19 mouse cellular contexts compared by ENCODE assay signal in the genomic region with DNA sequence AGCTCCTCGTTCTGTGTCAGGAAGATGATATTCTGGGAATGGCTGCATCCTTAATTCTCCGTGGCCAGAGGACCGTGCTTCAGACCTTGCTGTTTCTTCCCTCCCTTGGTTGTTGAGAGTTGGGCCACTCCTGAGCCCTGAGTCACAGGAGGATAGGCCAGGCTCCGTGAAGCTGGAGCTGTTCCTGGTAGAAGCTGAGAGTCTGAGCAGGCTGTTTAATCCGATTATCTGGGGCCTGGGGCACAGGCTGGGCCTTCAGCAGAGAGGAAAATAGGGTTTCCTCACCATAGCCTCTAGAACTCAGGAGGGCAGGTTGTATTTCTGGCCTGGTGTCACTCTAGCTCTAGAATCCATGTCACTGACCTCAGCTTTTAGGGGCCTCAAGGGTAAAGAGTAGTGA. TPM values are rescaled to one million over a fixed set of nuclear protein-coding genes. Genes with fewer than 3 reads are reported as not detected.
A peak's percentile ranks its signal among the peaks of the same experiment; 100 is the strongest.
DNase-seq lines count a peak whose midpoint lies in the region; ATAC-seq and TF ChIP-seq lines count a peak whose summit lies in the region.
"Had no signal": no experiment of that assay in that cellular context is flagged by ENCODE, and none has a peak within 500 bp of the region (broad histone marks: within the 10 kb centered on the region; RNA-seq: fewer than 3 reads in every experiment).

No protein-coding gene starts in this region.

- intact Hi-C loops in left cerebral cortex, postnatal 25 days (cut with DNase I): no loop called here

- H3K36me3 ChIP-seq in hindbrain, embryonic 10.5 days: peaks cover 98% of the 10 kb centered on the region
- peaks cover 49% of the 10 kb centered on the region for H3K36me3 ChIP-seq in hindbrain, embryonic 16.5 days (ENCODE audit: control insufficient read depth, insufficient read depth, low read length)
- peaks cover 80% of the 10 kb centered on the region for H3K36me3 ChIP-seq in midbrain, embryonic 12.5 days
- peaks cover 56% of the 10 kb centered on the region for H3K36me3 ChIP-seq in midbrain, postnatal 0 days (ENCODE audit: insufficient read depth, low read length)
- peaks cover 66% of the 10 kb centered on the region for H3K36me3 ChIP-seq in embryonic facial prominence, embryonic 15.5 days

- 83% methylated on average over 5 of the region's 5 CpGs for WGBS in hindbrain, embryonic 10.5 days
- WGBS in hindbrain, embryonic 16.5 days: 73% methylated on average over 5 of the region's 5 CpGs
- WGBS in midbrain, embryonic 12.5 days: 53% methylated on average over 5 of the region's 5 CpGs
- 43% methylated on average over 5 of the region's 5 CpGs for WGBS in midbrain, postnatal 0 days
- WGBS in embryonic facial prominence, embryonic 15.5 days: 55% methylated on average over 5 of the region's 5 CpGs

- H3K4me2 ChIP-seq in hindbrain, embryonic 16.5 days (ENCODE audit: low read length): no peak overlapping the region
- H3K4me2 ChIP-seq in midbrain, embryonic 12.5 days (replicated peaks): no peak overlapping the region
- no peak overlapping the region for H3K4me2 ChIP-seq in midbrain, postnatal 0 days (ENCODE audit: low read depth, low read length, poor library complexity, severe bottlenecking)
- H3K4me2 ChIP-seq in embryonic facial prominence, embryonic 15.5 days (replicated peaks): no peak overlapping the region
- H3K4me2 ChIP-seq: forebrain, embryonic 15.5 days had no signal

- peaks cover 34% of the 10 kb centered on the region for H3K4me1 ChIP-seq in hindbrain, embryonic 10.5 days (replicated peaks)
- H3K4me1 ChIP-seq in hindbrain, embryonic 16.5 days (ENCODE audit: control insufficient read depth, insufficient read depth, low read depth, low read length): peaks cover 4% of the 10 kb centered on the region
- H3K4me1 ChIP-seq in midbrain, embryonic 12.5 days: peaks cover 9% of the 10 kb centered on the region
- 0 out of 2 replicates have a peak, but pooled peaks cover 4% of the 10 kb centered on the region for H3K4me1 ChIP-seq in midbrain, postnatal 0 days (ENCODE audit: insufficient read depth, low read length)
- peaks cover 29% of the 10 kb centered on the region for H3K4me1 ChIP-seq in embryonic facial prominence, embryonic 15.5 days

- no peak for ATAC-seq in hindbrain, embryonic 16.5 days
- ATAC-seq in midbrain, embryonic 12.5 days (ENCODE audit: low FRiP score, low read depth): no peak
- ATAC-seq in midbrain, postnatal 0 days (ENCODE audit: low FRiP score): no peak
- no peak for ATAC-seq in embryonic facial prominence, embryonic 15.5 days (ENCODE audit: insufficient number of reproducible peaks, low FRiP score, low TSS enrichment, low read depth)
- ATAC-seq in megakaryocyte progenitor cell, adult 5-6 weeks (replicated peaks; ENCODE audit: poor library complexity): no peak
- ATAC-seq: forebrain, embryonic 15.5 days had no signal

- H3K27ac ChIP-seq in hindbrain, embryonic 10.5 days: peak overlapping the region; percentile 16; the same call in 1 of the 2 replicates
- H3K27ac ChIP-seq in hindbrain, embryonic 16.5 days (ENCODE audit: low read depth, low read length): no peak overlapping the region
- H3K27ac ChIP-seq in midbrain, embryonic 12.5 days (replicated peaks): peak overlapping the region; percentile 21
- H3K27ac ChIP-seq in midbrain, postnatal 0 days (ENCODE audit: low read depth, low read length): no peak overlapping the region
- H3K27ac ChIP-seq in embryonic facial prominence, embryonic 15.5 days (replicated peaks): peak overlapping the region; percentile 23
- H3K27ac ChIP-seq: forebrain, embryonic 15.5 days; liver, embryonic 14.5 days had no signal

- DNase-seq in hindbrain, embryonic 10.5 days (ENCODE audit: low spot score): no peak
- no peak for DNase-seq in midbrain, postnatal 0 days (ENCODE audit: low spot score)
- DNase-seq in left cerebral cortex, postnatal 25 days (ENCODE audit: low spot score in 2 of 2): no peak
- DNase-seq: cerebellum, postnatal 25 days; heart, postnatal 10 days; kidney, postnatal 14 days; lung, postnatal 10 days; right cerebral cortex, postnatal 4 days; thymus, adult 18-20 months had no signal

- H3K9ac ChIP-seq in hindbrain, embryonic 16.5 days (ENCODE audit: low read depth, low read length): no peak overlapping the region
- no peak overlapping the region for H3K9ac ChIP-seq in midbrain, embryonic 12.5 days (replicated peaks)
- no peak overlapping the region; the same call in 1 of the 2 replicates for H3K9ac ChIP-seq in midbrain, postnatal 0 days (replicated peaks; ENCODE audit: low read length, poor library complexity, severe bottlenecking)
- no peak overlapping the region for H3K9ac ChIP-seq in embryonic facial prominence, embryonic 15.5 days
- H3K9ac ChIP-seq: forebrain, embryonic 15.5 days; liver, embryonic 14.5 days had no signal

- H3K27me3 ChIP-seq in hindbrain, embryonic 10.5 days (ENCODE audit: insufficient read depth, poor library complexity, severe bottlenecking): no peaks in the 10 kb centered on the region
- no peaks in the 10 kb centered on the region for H3K27me3 ChIP-seq in hindbrain, embryonic 16.5 days (replicated peaks; ENCODE audit: control insufficient read depth, insufficient read depth, low read length)
- no peaks in the 10 kb centered on the region for H3K27me3 ChIP-seq in midbrain, embryonic 12.5 days
- H3K27me3 ChIP-seq in midbrain, postnatal 0 days (ENCODE audit: insufficient read depth, low read length): no peaks in the 10 kb centered on the region
- no peaks in the 10 kb centered on the region for H3K27me3 ChIP-seq in embryonic facial prominence, embryonic 15.5 days
- H3K27me3 ChIP-seq: forebrain, embryonic 15.5 days had no signal

- no peak overlapping the region for H3K4me3 ChIP-seq in hindbrain, embryonic 10.5 days
- H3K4me3 ChIP-seq in hindbrain, embryonic 16.5 days (ENCODE audit: low read length): no peak overlapping the region
- H3K4me3 ChIP-seq in midbrain, embryonic 12.5 days: no peak overlapping the region
- no peak overlapping the region for H3K4me3 ChIP-seq in midbrain, postnatal 0 days (ENCODE audit: low read depth, low read length)
- H3K4me3 ChIP-seq in embryonic facial prominence, embryonic 15.5 days (replicated peaks): no peak overlapping the region
- H3K4me3 ChIP-seq: forebrain, embryonic 15.5 days had no signal

- no peak for TF ChIP-seq CTCF in midbrain, postnatal 0 days (IDR thresholded peaks at IDR 0.05)

- H3K9me3 ChIP-seq in hindbrain, embryonic 10.5 days: no peaks in the 10 kb centered on the region
- H3K9me3 ChIP-seq in hindbrain, embryonic 16.5 days (ENCODE audit: control insufficient read depth, low read length): no peaks in the 10 kb centered on the region
- no peaks in the 10 kb centered on the region for H3K9me3 ChIP-seq in midbrain, embryonic 12.5 days
- no peaks in the 10 kb centered on the region for H3K9me3 ChIP-seq in midbrain, postnatal 0 days (ENCODE audit: low read length)
- H3K9me3 ChIP-seq in embryonic facial prominence, embryonic 15.5 days (replicated peaks): no peaks in the 10 kb centered on the region
- H3K9me3 ChIP-seq: forebrain, embryonic 15.5 days had no signal

RNA-seq across cellular contexts. Expression of gene Sox15, which starts 1.7 kb away (rescaled TPM):
- polyA plus RNA-seq in hindbrain, embryonic 10.5 days (2016; fragmentation: Nextera tagmentation; extraction: Ambion mirVana): 0.37 TPM in 1 of 2 replicates, not detected in the other
- not detected in 2 replicates for polyA plus RNA-seq in hindbrain, embryonic 16.5 days (2015; fragmentation: Nextera tagmentation; extraction: Ambion mirVana)
- polyA plus RNA-seq in midbrain, embryonic 12.5 days (2016; fragmentation: Nextera tagmentation; extraction: Ambion mirVana): not detected in 2 replicates
- total RNA-seq in midbrain, postnatal 0 days (2014; rRNA removed): 0.27 TPM in 1 of 2 replicates, not detected in the other
- 0.19 and 0.20 TPM in 2 replicates for polyA plus RNA-seq in midbrain, postnatal 0 days (2015; fragmentation: Nextera tagmentation; extraction: Ambion mirVana)
- polyA plus RNA-seq in embryonic facial prominence, embryonic 15.5 days (2015; fragmentation: Nextera tagmentation; extraction: Ambion mirVana): 5.2 TPM in 2 replicates
- not detected in 2 replicates for total RNA-seq in megakaryocyte progenitor cell, adult 5-6 weeks (2015)
- 0.95 TPM in 1 of 2 replicates, not detected in the other for total RNA-seq in megakaryocyte progenitor cell, adult 5-6 weeks (2017)
- total RNA-seq in left cerebral cortex, postnatal 25 days (2021): not detected
- total RNA-seq: gastrocnemius, adult 18-20 months; granulocyte monocyte progenitor cell, adult 5-6 weeks; heart, postnatal 10 days; layer of hippocampus, postnatal 10 days; megakaryocyte-erythroid progenitor cell, adult 5-6 weeks had no signal
- polyA plus RNA-seq: forebrain, embryonic 15.5 days; liver, embryonic 14.5 days had no signal

RNA-seq across cellular contexts. Expression of gene Mpdu1, which starts 9.0 kb away (rescaled TPM):
- 80.6 and 88.3 TPM in 2 replicates for polyA plus RNA-seq in hindbrain, embryonic 10.5 days (2016; fragmentation: Nextera tagmentation; extraction: Ambion mirVana)
- 104 and 112 TPM in 2 replicates for polyA plus RNA-seq in hindbrain, embryonic 16.5 days (2015; fragmentation: Nextera tagmentation; extraction: Ambion mirVana)
- polyA plus RNA-seq in midbrain, embryonic 12.5 days (2016; fragmentation: Nextera tagmentation; extraction: Ambion mirVana): 79.4 and 79.9 TPM in 2 replicates
- 224 and 278 TPM in 2 replicates for total RNA-seq in midbrain, postnatal 0 days (2014; rRNA removed)
- polyA plus RNA-seq in midbrain, postnatal 0 days (2015; fragmentation: Nextera tagmentation; extraction: Ambion mirVana): 118 and 123 TPM in 2 replicates
- 66.5 and 67.3 TPM in 2 replicates for polyA plus RNA-seq in embryonic facial prominence, embryonic 15.5 days (2015; fragmentation: Nextera tagmentation; extraction: Ambion mirVana)
- total RNA-seq in megakaryocyte progenitor cell, adult 5-6 weeks (2015): 28.6 and 37.5 TPM in 2 replicates
- total RNA-seq in megakaryocyte progenitor cell, adult 5-6 weeks (2017): 55.0 and 55.5 TPM in 2 replicates
- 10 to 100 TPM; 59.1 to 59.7 TPM for total RNA-seq in left cerebral cortex, postnatal 25 days (2021)

RNA-seq across cellular contexts. Expression of gene Cd68, which starts 12.6 kb away (rescaled TPM):
- polyA plus RNA-seq in hindbrain, embryonic 10.5 days (2016; fragmentation: Nextera tagmentation; extraction: Ambion mirVana): 7.2 and 8.7 TPM in 2 replicates
- polyA plus RNA-seq in hindbrain, embryonic 16.5 days (2015; fragmentation: Nextera tagmentation; extraction: Ambion mirVana): 10.2 and 11.5 TPM in 2 replicates
- 7.1 and 7.2 TPM in 2 replicates for polyA plus RNA-seq in midbrain, embryonic 12.5 days (2016; fragmentation: Nextera tagmentation; extraction: Ambion mirVana)
- total RNA-seq in midbrain, postnatal 0 days (2014; rRNA removed): 7.2 and 10.3 TPM in 2 replicates
- 10.6 and 11.0 TPM in 2 replicates for polyA plus RNA-seq in midbrain, postnatal 0 days (2015; fragmentation: Nextera tagmentation; extraction: Ambion mirVana)
- 26.3 and 28.3 TPM in 2 replicates for polyA plus RNA-seq in embryonic facial prominence, embryonic 15.5 days (2015; fragmentation: Nextera tagmentation; extraction: Ambion mirVana)
- 33.1 and 39.3 TPM in 2 replicates for total RNA-seq in megakaryocyte progenitor cell, adult 5-6 weeks (2015)
- total RNA-seq in megakaryocyte progenitor cell, adult 5-6 weeks (2017): 15.5 and 25.0 TPM in 2 replicates
- total RNA-seq in left cerebral cortex, postnatal 25 days (2021): 10 to 100 TPM; 17.5 to 19.6 TPM

RNA-seq across cellular contexts. Expression of gene Eif4a1, which starts 18.8 kb away (rescaled TPM):
- polyA plus RNA-seq in hindbrain, embryonic 10.5 days (2016; fragmentation: Nextera tagmentation; extraction: Ambion mirVana): 740 and 935 TPM in 2 replicates
- 382 and 471 TPM in 2 replicates for polyA plus RNA-seq in hindbrain, embryonic 16.5 days (2015; fragmentation: Nextera tagmentation; extraction: Ambion mirVana)
- polyA plus RNA-seq in midbrain, embryonic 12.5 days (2016; fragmentation: Nextera tagmentation; extraction: Ambion mirVana): 608 and 698 TPM in 2 replicates
- 767 and 793 TPM in 2 replicates for total RNA-seq in midbrain, postnatal 0 days (2014; rRNA removed)
- polyA plus RNA-seq in midbrain, postnatal 0 days (2015; fragmentation: Nextera tagmentation; extraction: Ambion mirVana): 501 and 502 TPM in 2 replicates
- polyA plus RNA-seq in embryonic facial prominence, embryonic 15.5 days (2015; fragmentation: Nextera tagmentation; extraction: Ambion mirVana): 447 and 512 TPM in 2 replicates
- total RNA-seq in megakaryocyte progenitor cell, adult 5-6 weeks (2015): 1,029 and 1,055 TPM in 2 replicates
- 1,055 and 1,141 TPM in 2 replicates for total RNA-seq in megakaryocyte progenitor cell, adult 5-6 weeks (2017)
- 100 to 1,000 TPM; 323 to 328 TPM for total RNA-seq in left cerebral cortex, postnatal 25 days (2021)

RNA-seq across cellular contexts. Expression of gene Fxr2, which starts 20.6 kb away (rescaled TPM):
- polyA plus RNA-seq in hindbrain, embryonic 10.5 days (2016; fragmentation: Nextera tagmentation; extraction: Ambion mirVana): 37.9 and 47.4 TPM in 2 replicates
- polyA plus RNA-seq in hindbrain, embryonic 16.5 days (2015; fragmentation: Nextera tagmentation; extraction: Ambion mirVana): 32.1 and 34.6 TPM in 2 replicates
- polyA plus RNA-seq in midbrain, embryonic 12.5 days (2016; fragmentation: Nextera tagmentation; extraction: Ambion mirVana): 59.2 and 67.1 TPM in 2 replicates
- total RNA-seq in midbrain, postnatal 0 days (2014; rRNA removed): 76.6 and 84.1 TPM in 2 replicates
- polyA plus RNA-seq in midbrain, postnatal 0 days (2015; fragmentation: Nextera tagmentation; extraction: Ambion mirVana): 22.5 and 27.2 TPM in 2 replicates
- 33.4 and 34.2 TPM in 2 replicates for polyA plus RNA-seq in embryonic facial prominence, embryonic 15.5 days (2015; fragmentation: Nextera tagmentation; extraction: Ambion mirVana)
- 27.3 and 43.5 TPM in 2 replicates for total RNA-seq in megakaryocyte progenitor cell, adult 5-6 weeks (2015)
- 35.5 and 41.5 TPM in 2 replicates for total RNA-seq in megakaryocyte progenitor cell, adult 5-6 weeks (2017)
- 100 to 1,000 TPM; 122 to 133 TPM for total RNA-seq in left cerebral cortex, postnatal 25 days (2021)

Comparison
In these comparisons a context has a peak if more than half of its experiments do, and no peak if none do; other contexts are left out.
1. H3K27ac ChIP-seq: peak in hindbrain, embryonic 10.5 days (single experiment), midbrain, embryonic 12.5 days (single experiment) and embryonic facial prominence, embryonic 15.5 days (single experiment); none in hindbrain, embryonic 16.5 days (single experiment) and midbrain, postnatal 0 days (single experiment).